8 mouse cellular contexts compared by ENCODE assay signal in the genomic region with DNA sequence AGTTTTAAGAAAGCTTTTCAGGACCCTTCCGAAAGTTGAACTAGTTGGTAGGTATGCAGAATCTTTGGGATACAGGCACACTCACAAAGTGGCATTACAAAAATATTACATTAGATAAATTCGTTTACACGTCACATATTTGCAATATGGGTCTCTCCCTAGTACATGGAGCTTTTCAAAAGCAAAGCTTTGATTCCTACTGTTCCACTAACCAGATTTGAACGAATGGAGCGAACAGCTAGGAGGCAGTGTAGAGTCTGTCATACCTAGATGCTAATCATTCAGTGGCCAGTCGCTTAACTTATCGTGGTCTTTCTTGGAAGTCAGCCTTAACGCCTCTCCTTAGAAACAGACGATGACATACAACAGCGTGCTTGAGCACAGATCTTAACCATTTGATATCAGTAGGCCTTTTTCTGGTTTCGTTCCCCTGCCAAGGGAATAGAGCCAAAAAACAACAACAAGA. TPM values are rescaled to one million over a fixed set of nuclear protein-coding genes. Genes with fewer than 3 reads are reported as not detected.
DNase-seq lines count a peak whose midpoint lies in the region; ATAC-seq and TF ChIP-seq lines count a peak whose summit lies in the region.

A gene (minus strand): TSS at position 146 of the 466 bp plus-strand sequence.

- no peaks in the 10 kb centered on the region for H3K9me3 ChIP-seq in hindbrain, embryonic 16.5 days (ENCODE audit: control insufficient read depth, low read length)

- DNase-seq in frontal cortex, adult 2 months (ENCODE audit: extremely low spot score in 1 of 2, low spot score in 1 of 2): peak in 1 of 2 experiments; percentile 58
- DNase-seq in c-Kit-positive CD71-positive TER-119-negative erythroid progenitor cells, embryonic 14.5 days (ENCODE audit: low read depth): peak; percentile 71
- DNase-seq in gastrocnemius, postnatal 10 days: no peak
- no peak for DNase-seq in layer of hippocampus, postnatal 25 days (ENCODE audit: extremely low spot score in 1 of 2, low spot score in 1 of 2)
- peak; percentile 89 for DNase-seq in lung, postnatal 36 days
- DNase-seq in spleen, adult 2 months (ENCODE audit: low read depth in 1 of 2, low spot score in 2 of 2): peak; percentile 37 to 43

- H3K27ac ChIP-seq in hindbrain, embryonic 16.5 days (ENCODE audit: low read depth, low read length): peak within 1 kb of the TSS; percentile 87
- peak within 1 kb of the TSS; percentile 97 for H3K27ac ChIP-seq in spleen, adult 2 months (ENCODE audit: insufficient read depth, low read length)

- TF ChIP-seq CTCF in spleen, adult 2 months (IDR thresholded peaks at IDR 0.05; ENCODE audit: extremely low read depth, insufficient read depth, insufficient read length, insufficient replicate concordance): no peak

- no peak for ATAC-seq in frontal cortex, adult (ENCODE audit: low TSS enrichment)
- ATAC-seq in hindbrain, embryonic 16.5 days: no peak

- under 1% methylated on average over 11 of the region's 11 CpGs for WGBS in hindbrain, embryonic 16.5 days
- WGBS in spleen, adult 2 months: 4% methylated on average over 11 of the region's 11 CpGs

- no peaks in the 10 kb centered on the region for H3K36me3 ChIP-seq in hindbrain, embryonic 16.5 days (ENCODE audit: control insufficient read depth, insufficient read depth, low read length)
- no peaks in the 10 kb centered on the region for H3K36me3 ChIP-seq in spleen, adult 2 months (ENCODE audit: control insufficient read depth, insufficient read depth, low read length)

- peaks cover 10% of the 10 kb centered on the region for H3K4me1 ChIP-seq in hindbrain, embryonic 16.5 days (ENCODE audit: control insufficient read depth, insufficient read depth, low read depth, low read length)
- H3K4me1 ChIP-seq in spleen, adult 2 months (ENCODE audit: control insufficient read depth, insufficient read depth, insufficient read length): peaks cover 13% of the 10 kb centered on the region; the same call in 1 of the 2 replicates

- peak within 1 kb of the TSS; percentile 73 for H3K9ac ChIP-seq in hindbrain, embryonic 16.5 days (ENCODE audit: low read depth, low read length)

- TF ChIP-seq POLR2A in spleen, adult 2 months (IDR thresholded peaks at IDR 0.05; ENCODE audit: low read depth, low read length): no peak

- peak within 1 kb of the TSS; percentile 73 for H3K4me3 ChIP-seq in hindbrain, embryonic 16.5 days (ENCODE audit: low read length)
- H3K4me3 ChIP-seq in spleen, adult 2 months (ENCODE audit: extremely low read depth, insufficient read depth, insufficient read length): peak within 1 kb of the TSS; percentile 64

- H3K27me3 ChIP-seq in hindbrain, embryonic 16.5 days (replicated peaks; ENCODE audit: control insufficient read depth, insufficient read depth, low read length): no peaks in the 10 kb centered on the region
- no peaks in the 10 kb centered on the region for H3K27me3 ChIP-seq in spleen, adult 2 months (ENCODE audit: control insufficient read depth, insufficient read depth, low read length)

- H3K4me2 ChIP-seq in hindbrain, embryonic 16.5 days (ENCODE audit: low read length): peak within 1 kb of the TSS; percentile 90

RNA-seq across cellular contexts. Expression of the gene that starts here (rescaled TPM):
- polyA plus RNA-seq in frontal cortex, adult 2 months (2012; rRNA removed): 24.6 and 24.9 TPM in 2 replicates
- total RNA-seq in gastrocnemius, postnatal 10 days (2021): 10 to 100 TPM; 57.2 to 57.5 TPM
- 10.9 and 12.3 TPM in 2 replicates for polyA plus RNA-seq in hindbrain, embryonic 16.5 days (2015; fragmentation: Nextera tagmentation; extraction: Ambion mirVana)
- 10 to 100 TPM; 30.9 to 32.4 TPM for total RNA-seq in layer of hippocampus, postnatal 25 days (2021)
- polyA plus RNA-seq in spleen, adult 2 months (2012; rRNA removed): 6.5 and 9.2 TPM in 2 replicates

Comparison
In these comparisons a context has a peak if more than half of its experiments do, and no peak if none do; other contexts are left out.
1. DNase-seq: peak in c-Kit-positive CD71-positive TER-119-negative erythroid progenitor cells, embryonic 14.5 days (single experiment), lung, postnatal 36 days (single experiment) and spleen, adult 2 months (2 of 2); none in gastrocnemius, postnatal 10 days (single experiment) and layer of hippocampus, postnatal 25 days (0 of 2).